Mouse (Mus musculus) CH12.LX (cell line): Measurements from ENCODE around the gene Tbc1d22a. TPM values are rescaled to one million over a fixed set of nuclear protein-coding genes. Genes with fewer than 3 reads are reported as not detected.

Source experiments
- DNase-seq: peaks from one replicate; pipeline ENCODE4 v3.0.0-alpha.2; 2013; ENCODE audit errors: extremely low read depth
- H3K27ac ChIP-seq: 2 replicates; pipeline ENCODE4 v1.5.1; 2012; ENCODE audit warnings: low read depth, mild to moderate bottlenecking, control low read depth, moderate library complexity; ENCODE audit not compliant: insufficient read depth
- H3K27me3 ChIP-seq: replicated peaks from 2 replicates; pipeline ENCODE3; 2012; ENCODE audit warnings: inconsistent platforms
- H3K36me3 ChIP-seq, 2 experiments: replicated peaks in 1 of 2; 2 replicates each; pipeline versions ENCODE3 to v1.6.1; 2012; ENCODE audit warnings: inconsistent platforms in 1 of 2, low read length in 1 of 2, mild to moderate bottlenecking in 1 of 2, mixed read lengths in 1 of 2, moderate library complexity in 1 of 2; ENCODE audit not compliant: control insufficient read depth in 1 of 2, insufficient read depth in 1 of 2
- H3K4me1 ChIP-seq, 2 experiments: 2 replicates each; pipeline ENCODE4 v1.6.1; 2012; ENCODE audit warnings: inconsistent platforms in 1 of 2, moderate library complexity in 1 of 2; ENCODE audit not compliant: insufficient read depth in 2 of 2, control insufficient read depth in 1 of 2
- H3K4me2 ChIP-seq: 2 replicates; pipeline ENCODE4 v1.6.1; 2012; ENCODE audit warnings: low read depth, mild to moderate bottlenecking, control low read depth; ENCODE audit not compliant: poor library complexity, insufficient read depth, severe bottlenecking
- H3K4me3 ChIP-seq, 3 experiments: fragments of 150-350 bp in 1 of 3; sonication (generic) in 1 of 3; replicated peaks in 1 of 3; 2 replicates each; pipeline versions ENCODE3 to v1.5.1; 2011 to 2012; ENCODE audit warnings: low read depth in 2 of 3, low read length in 2 of 3, mild to moderate bottlenecking in 2 of 3, moderate library complexity in 2 of 3, control low read depth in 1 of 3, improper control_type of control experiment in 1 of 3, inconsistent platforms in 1 of 3, mixed read lengths in 1 of 3; ENCODE audit not compliant: poor library complexity in 1 of 3
- H3K79me2 ChIP-seq: replicated peaks from 2 replicates; pipeline ENCODE4 v1.6.1; 2012; ENCODE audit warnings: mild to moderate bottlenecking, moderate library complexity; ENCODE audit not compliant: control insufficient read depth, poor library complexity, insufficient read depth, severe bottlenecking; ENCODE audit errors: extremely low read depth
- H3K9ac ChIP-seq: 2 replicates; pipeline ENCODE4 v1.6.1; 2012; ENCODE audit warnings: low read depth, mild to moderate bottlenecking, control low read depth, moderate library complexity; ENCODE audit not compliant: insufficient read depth
- H3K9me3 ChIP-seq: replicated peaks from 2 replicates; pipeline ENCODE3; 2012; ENCODE audit warnings: low read length, inconsistent platforms, mixed read lengths
- CHD1 ChIP-seq: IDR thresholded peaks from 2 replicates; pipeline ENCODE4 v1.6.1; 2012; ENCODE audit warnings: low read depth, low read length, improper control_type of control experiment, inconsistent platforms
- CHD2 ChIP-seq: IDR thresholded peaks from 2 replicates; pipeline ENCODE4 v1.6.1; 2011; ENCODE audit warnings: low read length, improper control_type of control experiment
- CTCF ChIP-seq, 2 experiments: IDR thresholded peaks in 1 of 2; conservative IDR thresholded peaks in 1 of 2; 2 replicates each; pipeline ENCODE4 v1.5.1; 2011 to 2012; ENCODE audit warnings: low read depth in 2 of 2, low read length in 2 of 2, improper control_type of control experiment in 1 of 2, inconsistent platforms in 1 of 2, mild to moderate bottlenecking in 1 of 2, moderate library complexity in 1 of 2
- EP300 ChIP-seq: IDR thresholded peaks from 2 replicates; pipeline ENCODE4 v1.6.1; 2011; ENCODE audit warnings: low read length, improper control_type of control experiment
- ETS1 ChIP-seq: conservative IDR thresholded peaks from 2 replicates; pipeline ENCODE4 v1.6.1; 2012; ENCODE audit warnings: low read depth, mild to moderate bottlenecking, inconsistent platforms, low read length, improper control_type of control experiment, moderate library complexity
- GABPA ChIP-seq: IDR thresholded peaks from 2 replicates; pipeline ENCODE4 v1.6.1; 2012; ENCODE audit warnings: low read depth, low read length, improper control_type of control experiment, inconsistent platforms; ENCODE audit not compliant: insufficient replicate concordance
- JUN ChIP-seq: IDR thresholded peaks from 2 replicates; pipeline ENCODE4 v1.6.1; 2011; ENCODE audit warnings: low read depth, mild to moderate bottlenecking, low read length, improper control_type of control experiment, moderate library complexity; ENCODE audit not compliant: insufficient read depth
- KAT2A ChIP-seq: IDR thresholded peaks from 2 replicates; pipeline ENCODE4 v1.6.1; 2012; ENCODE audit warnings: low read length, improper control_type of control experiment, inconsistent platforms; ENCODE audit not compliant: insufficient replicate concordance
- MAZ ChIP-seq: IDR thresholded peaks from 2 replicates; pipeline ENCODE4 v1.6.1; 2012; ENCODE audit warnings: low read depth, mild to moderate bottlenecking, inconsistent platforms, low read length, improper control_type of control experiment, moderate library complexity
- MEF2A ChIP-seq: IDR thresholded peaks from 2 replicates; pipeline ENCODE4 v1.6.1; 2014; ENCODE audit warnings: low read depth, mild to moderate bottlenecking, inconsistent platforms, low read length, improper control_type of control experiment, borderline replicate concordance
- MXI1 ChIP-seq: IDR thresholded peaks from 2 replicates; pipeline ENCODE4 v1.6.1; 2011; ENCODE audit warnings: mild to moderate bottlenecking, low read depth, low read length, improper control_type of control experiment
- NELFE ChIP-seq: IDR thresholded peaks from 2 replicates; pipeline ENCODE4 v1.6.1; 2011; ENCODE audit warnings: low read depth, low read length, improper control_type of control experiment
- NRF1 ChIP-seq: IDR thresholded peaks from 2 replicates; pipeline ENCODE4 v1.6.1; 2014; ENCODE audit warnings: low read depth, mild to moderate bottlenecking, inconsistent platforms, low read length, improper control_type of control experiment, moderate library complexity
- PAX5 ChIP-seq: IDR thresholded peaks from 2 replicates; pipeline ENCODE4 v1.6.1; 2012; ENCODE audit warnings: low read length, inconsistent platforms, mixed read lengths
- POLR2A ChIP-seq: IDR thresholded peaks from 2 replicates; pipeline ENCODE4 v1.6.1; 2011; ENCODE audit warnings: low read depth, mild to moderate bottlenecking, improper control_type of control experiment, low read length
- RAD21 ChIP-seq: IDR thresholded peaks from 2 replicates; pipeline ENCODE4 v1.6.1; 2011; ENCODE audit warnings: low read depth, mild to moderate bottlenecking, low read length, improper control_type of control experiment, moderate library complexity
- RCOR1 ChIP-seq: conservative IDR thresholded peaks from 2 replicates; pipeline ENCODE4 v1.6.1; 2012; ENCODE audit warnings: low read depth, mild to moderate bottlenecking, inconsistent platforms, low read length, improper control_type of control experiment
- TCF12 ChIP-seq: IDR thresholded peaks from 2 replicates; pipeline ENCODE4 v1.6.1; 2014; ENCODE audit warnings: low read depth, mild to moderate bottlenecking, inconsistent platforms, low read length, improper control_type of control experiment
- USF1 ChIP-seq: IDR thresholded peaks from 2 replicates; pipeline ENCODE4 v1.6.1; 2014; ENCODE audit warnings: low read depth, mild to moderate bottlenecking, inconsistent platforms, low read length, improper control_type of control experiment
- ZC3H11A ChIP-seq: IDR thresholded peaks from 2 replicates; pipeline ENCODE4 v1.6.1; 2012; ENCODE audit warnings: low read depth, mild to moderate bottlenecking, inconsistent platforms, low read length, improper control_type of control experiment
- ZNF384 ChIP-seq: IDR thresholded peaks from 2 replicates; pipeline ENCODE4 v1.6.1; 2012; ENCODE audit warnings: low read depth, low read length, improper control_type of control experiment, inconsistent platforms
- dilution Hi-C: fragments of 300-500 bp; cut with MboI; formaldehyde crosslinking; loops from 2 replicates; pipeline ENCODE4 v1.14.3; 2020; ENCODE audit warnings: low sequenced_read_pairs; ENCODE audit not compliant: extremely low pct_unique_long_range_greater_than_20kb, extremely low pct_ligation_motif_present
- in situ Hi-C: fragments of 300-500 bp; cut with MboI; formaldehyde crosslinking; loops from 3 replicates; pipeline ENCODE4 v1.14.3; 2019; ENCODE audit warnings: low sequenced_read_pairs, low pct_ligation_motif_present, low pct_unique_long_range_greater_than_20kb, mixed read lengths
- polyA plus RNA-seq: library from polyadenylated mRNA; unstranded; fragments of >175 nt; gene quantifications from 2 replicates; pipeline ENCODE4 v1.2.1, GENCODE M21; 2012; ENCODE audit warnings: low read depth; ENCODE audit not compliant: insufficient read length
- total RNA-seq, 2 experiments: library from RNA; depleted of rRNA; stranded (reverse); fragments of 300-350 nt in 1 of 2; fragments of >200 nt in 1 of 2; gene quantifications; 2 replicates each; pipeline ENCODE4 v1.2.3; 2012 to 2014

The Tbc1d22a gene
- total and polyA plus RNA-seq, 3 experiments, result 17.6 to 20.2 (median 19.4) TPM

DNA sequence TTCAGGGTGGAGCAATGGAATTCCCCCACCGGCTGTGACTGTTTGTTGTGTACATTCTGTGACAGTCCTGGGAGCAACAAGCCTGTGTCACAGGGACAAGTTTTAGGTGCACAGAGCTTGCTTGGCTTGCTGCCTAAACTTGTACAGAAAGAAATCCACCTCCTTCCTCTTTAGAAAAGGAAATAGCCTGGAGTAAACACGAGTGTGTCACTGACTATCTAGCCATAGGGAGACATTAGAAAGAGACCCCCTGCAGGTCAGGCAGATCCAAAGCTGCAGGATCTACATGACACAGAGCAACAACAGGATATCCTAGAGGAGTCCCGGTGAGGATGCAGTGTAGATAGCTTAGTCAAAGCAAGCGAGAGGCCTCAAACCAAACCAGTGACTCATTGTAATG lies 13.2 kb upstream of the Tbc1d22a start:
- no peak for DNase-seq
- no peaks in the 10 kb centered on the region for H3K36me3 ChIP-seq
- in situ Hi-C loops, result no loop called here
- dilution Hi-C loops, result no loop called here
- no peak overlapping the region for H3K4me2 ChIP-seq
- no peaks in the 10 kb centered on the region for H3K79me2 ChIP-seq
- no peaks in the 10 kb centered on the region for H3K9me3 ChIP-seq
- no peak overlapping the region for H3K9ac ChIP-seq
- peaks cover 20% of the 10 kb centered on the region for H3K27me3 ChIP-seq
- TF ChIP-seq NELFE (no peak), RAD21 (no peak)
- TF ChIP-seq, all 38 proteins: peak for 0
- no peak overlapping the region for H3K27ac ChIP-seq
- H3K4me1 ChIP-seq, result peaks cover 15 to 40% of the 10 kb centered on the region in 2 experiments
- H3K4me3 ChIP-seq, result no peak overlapping the region

DNA sequence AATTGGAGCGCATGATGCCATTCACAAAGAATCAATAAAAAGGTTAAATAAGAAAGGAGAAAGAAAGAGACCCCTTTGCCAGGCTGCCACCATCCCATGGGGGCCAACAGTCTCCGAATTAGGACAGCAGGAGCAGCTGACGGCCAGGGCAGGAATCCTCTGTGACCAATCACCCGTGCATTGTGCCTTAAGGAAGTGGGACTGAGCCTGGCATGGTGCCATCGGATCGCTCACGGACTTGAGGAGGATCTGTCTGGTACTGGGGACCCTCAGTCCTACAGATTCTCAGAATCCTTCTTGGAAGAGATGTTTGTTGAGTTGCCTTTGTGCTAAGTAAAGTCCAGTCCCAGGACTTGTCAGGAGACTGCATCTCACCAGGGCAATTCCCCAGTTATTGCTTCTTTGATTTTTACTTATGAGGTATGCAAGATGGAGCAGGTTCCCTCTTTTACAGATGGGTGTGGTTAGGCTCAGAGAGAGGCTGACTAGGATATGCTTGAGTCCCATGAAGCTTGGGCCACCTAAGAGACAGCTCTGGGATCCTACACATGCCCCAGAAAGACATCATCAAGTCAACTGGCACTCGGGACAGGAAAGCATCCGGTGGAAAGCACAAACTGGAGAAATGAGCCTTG lies 12.4 kb upstream of the Tbc1d22a start:
- in situ Hi-C loops, result no loop called here
- H3K27me3 ChIP-seq, result peaks cover 14% of the 10 kb centered on the region
- no peak for TF ChIP-seq MXI1
- TF ChIP-seq KAT2A, result no peak
- TF ChIP-seq NRF1, result no peak
- TF ChIP-seq ETS1, result no peak
- TF ChIP-seq CTCF (conservative IDR thresholded peaks at IDR 0.05 in 1 of 2, IDR thresholded peaks at IDR 0.05 in 1 of 2; ENCODE audit: low read depth in 2 of 2, low read length in 2 of 2), result no peak
- no peak for TF ChIP-seq RCOR1
- TF ChIP-seq POLR2A, result no peak
- no peak for TF ChIP-seq NELFE
- no peak for TF ChIP-seq EP300
- TF ChIP-seq TCF12, result no peak
- TF ChIP-seq GABPA, result no peak
- no peak for TF ChIP-seq MAZ
- TF ChIP-seq PAX5, result no peak
- TF ChIP-seq CHD1, result no peak
- no peak for TF ChIP-seq USF1
- no peak for TF ChIP-seq ZNF384
- TF ChIP-seq ZC3H11A, result no peak
- TF ChIP-seq MEF2A, result no peak
- TF ChIP-seq JUN, result no peak
- no peak for TF ChIP-seq CHD2
- TF ChIP-seq, all 38 proteins: peak for 0
- H3K27ac ChIP-seq, result no peak overlapping the region
- peaks cover 15 to 40% of the 10 kb centered on the region in 2 experiments for H3K4me1 ChIP-seq
- no peak overlapping the region for H3K4me3 ChIP-seq
- no peaks in the 10 kb centered on the region for H3K36me3 ChIP-seq
- no peak for DNase-seq
- H3K79me2 ChIP-seq, result no peaks in the 10 kb centered on the region
- no peak overlapping the region for H3K9ac ChIP-seq
- H3K9me3 ChIP-seq, result no peaks in the 10 kb centered on the region
- no peak overlapping the region for H3K4me2 ChIP-seq
- dilution Hi-C loops, result no loop called here
